Comparison of ENCODE assay signal across 27 mouse cellular contexts in the genomic region with DNA sequence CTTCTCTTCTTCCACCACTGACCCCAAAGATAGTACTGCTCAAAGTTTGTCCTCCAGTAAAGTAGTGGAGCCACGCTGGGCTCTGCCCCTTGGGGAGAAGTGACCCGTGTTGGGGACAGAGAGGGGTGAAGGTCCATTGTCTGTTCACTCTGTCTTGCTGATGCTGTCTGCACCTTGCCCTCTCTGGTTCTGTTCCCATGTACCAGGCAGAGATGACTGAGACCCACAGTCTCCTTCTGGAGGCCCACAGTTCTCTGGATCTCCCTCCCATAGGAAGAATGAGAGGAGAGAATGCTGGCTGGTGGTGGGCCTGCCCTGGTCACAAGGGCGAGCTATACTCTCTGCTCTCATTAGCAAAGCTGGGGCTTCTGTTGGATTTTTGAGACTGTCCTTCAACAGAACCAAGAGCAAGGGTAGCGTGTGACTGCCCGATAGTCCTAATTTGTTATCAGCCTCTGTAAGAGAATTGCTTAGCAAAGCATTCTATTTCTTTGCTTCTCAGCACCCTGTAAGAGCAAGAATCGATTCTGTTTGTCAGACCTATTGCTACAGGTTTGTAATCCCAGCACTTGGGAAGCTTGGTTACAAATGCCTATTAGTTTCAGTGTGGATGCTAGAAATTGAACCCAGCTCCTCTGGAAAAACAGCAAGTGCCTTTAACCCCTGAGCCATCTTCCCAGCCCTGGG. TPM values are rescaled to one million over a fixed set of nuclear protein-coding genes. Genes with fewer than 3 reads are reported as not detected.
DNase-seq lines count a peak whose midpoint lies in the region; ATAC-seq and TF ChIP-seq lines count a peak whose summit lies in the region.
"Had no signal": no experiment of that assay in that cellular context is flagged by ENCODE, and none has a peak within 500 bp of the region (broad histone marks: within the 10 kb centered on the region; RNA-seq: fewer than 3 reads in every experiment).

No protein-coding gene starts in this region.

- no peak for TF ChIP-seq EP300 in liver, postnatal 0 days (IDR thresholded peaks at IDR 0.05; ENCODE audit: low read depth)

- H3K4me2 ChIP-seq in embryonic facial prominence, embryonic 12.5 days (replicated peaks) = no peak overlapping the region
- H3K4me2 ChIP-seq in heart, embryonic 15.5 days = no peak overlapping the region
- H3K4me2 ChIP-seq in liver, postnatal 0 days (ENCODE audit: low read depth, low read length) = no peak overlapping the region
- H3K4me2 ChIP-seq in kidney, postnatal 0 days (ENCODE audit: low read length) = no peak overlapping the region
- H3K4me2 ChIP-seq: embryonic facial prominence, embryonic 13.5 days; forebrain, embryonic 13.5 days; heart, embryonic 11.5 days; liver, embryonic 15.5 days; lung, embryonic 15.5 days; neural tube, embryonic 15.5 days; stomach, embryonic 15.5 days had no signal

- ATAC-seq in embryonic facial prominence, embryonic 12.5 days (ENCODE audit: insufficient number of reproducible peaks, insufficient read depth, low FRiP score, low TSS enrichment) = 0 out of 2 replicates have a peak, but pooled peaks have one; percentile 23
- no peak for ATAC-seq in heart, embryonic 15.5 days (replicated peaks; ENCODE audit: insufficient number of reproducible peaks, insufficient read depth, low FRiP score, low read depth)
- ATAC-seq in liver, postnatal 0 days = no peak
- ATAC-seq in kidney, postnatal 0 days (replicated peaks; ENCODE audit: low FRiP score, low read depth) = 0 out of 2 replicates have a peak, but pooled peaks have one; percentile 9
- ATAC-seq in megakaryocyte-erythroid progenitor cell, adult 5-6 weeks (replicated peaks; ENCODE audit: low FRiP score, low TSS enrichment, poor library complexity, severe bottlenecking) = no peak
- ATAC-seq: forebrain, embryonic 13.5 days; hindbrain, embryonic 16.5 days had no signal

- no peak overlapping the region for H3K4me3 ChIP-seq in embryonic facial prominence, embryonic 12.5 days
- no peak overlapping the region for H3K4me3 ChIP-seq in embryonic facial prominence, embryonic 10.5 days
- no peak overlapping the region for H3K4me3 ChIP-seq in heart, embryonic 15.5 days
- H3K4me3 ChIP-seq in liver, adult 2 months (ENCODE audit: insufficient read depth, low read depth, low read length) = no peak overlapping the region
- H3K4me3 ChIP-seq in liver, postnatal 0 days (ENCODE audit: low read depth, low read length) = no peak overlapping the region
- no peak overlapping the region for H3K4me3 ChIP-seq in kidney, postnatal 0 days (replicated peaks; ENCODE audit: low read depth, low read length)
- H3K4me3 ChIP-seq: embryonic facial prominence, embryonic 13.5 days; forebrain, embryonic 13.5 days; liver, embryonic 15.5 days; lung, embryonic 15.5 days; neural tube, embryonic 15.5 days; stomach, embryonic 15.5 days had no signal

- WGBS in embryonic facial prominence, embryonic 12.5 days = 84% methylated on average over 6 of the region's 6 CpGs
- WGBS in embryonic facial prominence, embryonic 10.5 days = 88% methylated on average over 6 of the region's 6 CpGs
- WGBS in heart, embryonic 15.5 days = 77% methylated on average over 6 of the region's 6 CpGs
- 27% methylated on average over 6 of the region's 6 CpGs for WGBS in liver, adult 2 months
- WGBS in liver, postnatal 0 days (ENCODE audit: insufficient replicate concordance) = 67% methylated on average over 6 of the region's 6 CpGs
- WGBS in kidney, postnatal 0 days = 72% methylated on average over 6 of the region's 6 CpGs

- TF ChIP-seq CTCF in liver, adult 2 months (IDR thresholded peaks at IDR 0.05; ENCODE audit: low read depth, low read length) = no peak
- no peak for TF ChIP-seq CTCF in liver, postnatal 0 days (IDR thresholded peaks at IDR 0.05; ENCODE audit: low read depth)
- TF ChIP-seq CTCF in kidney, postnatal 0 days (IDR thresholded peaks at IDR 0.05; ENCODE audit: low read depth) = no peak

- no peaks in the 10 kb centered on the region for H3K4me1 ChIP-seq in embryonic facial prominence, embryonic 12.5 days
- H3K4me1 ChIP-seq in embryonic facial prominence, embryonic 10.5 days = peaks cover 10% of the 10 kb centered on the region; the same call in 1 of the 2 replicates
- peaks cover 21% of the 10 kb centered on the region for H3K4me1 ChIP-seq in heart, embryonic 15.5 days (replicated peaks)
- peaks cover 36% of the 10 kb centered on the region for H3K4me1 ChIP-seq in liver, adult 2 months (ENCODE audit: control insufficient read depth, insufficient read depth, low read length)
- H3K4me1 ChIP-seq in liver, postnatal 0 days (ENCODE audit: insufficient read depth) = peaks cover 5% of the 10 kb centered on the region; the same call in 1 of the 2 replicates
- H3K4me1 ChIP-seq in kidney, postnatal 0 days (replicated peaks; ENCODE audit: insufficient read depth, low read length) = 0 out of 2 replicates have a peak, but pooled peaks cover 3% of the 10 kb centered on the region
- H3K4me1 ChIP-seq: embryonic facial prominence, embryonic 13.5 days; liver, embryonic 15.5 days; lung, embryonic 15.5 days; stomach, embryonic 15.5 days had no signal

- H3K79me2 ChIP-seq in liver, adult 2 months (ENCODE audit: control insufficient read depth, insufficient read depth, low read length) = no peaks in the 10 kb centered on the region

- no peak overlapping the region for H3K27ac ChIP-seq in embryonic facial prominence, embryonic 12.5 days
- H3K27ac ChIP-seq in embryonic facial prominence, embryonic 10.5 days (replicated peaks) = no peak overlapping the region
- H3K27ac ChIP-seq in heart, embryonic 15.5 days = peak overlapping the region; percentile 46
- peak overlapping the region; percentile 100 for H3K27ac ChIP-seq in liver, adult 2 months (replicated peaks; ENCODE audit: insufficient read depth, low read depth, low read length)
- no peak overlapping the region for H3K27ac ChIP-seq in liver, postnatal 0 days (ENCODE audit: low read depth)
- no peak overlapping the region for H3K27ac ChIP-seq in kidney, postnatal 0 days
- H3K27ac ChIP-seq: embryonic facial prominence, embryonic 13.5 days; forebrain, embryonic 13.5 days; liver, embryonic 15.5 days; lung, embryonic 15.5 days; neural tube, embryonic 15.5 days; stomach, embryonic 15.5 days had no signal

- TF ChIP-seq POLR2A in liver, adult 2 months (IDR thresholded peaks at IDR 0.05; ENCODE audit: extremely low read depth, insufficient read depth, low read length) = no peak

- H3K9me3 ChIP-seq in embryonic facial prominence, embryonic 12.5 days = no peaks in the 10 kb centered on the region
- no peaks in the 10 kb centered on the region for H3K9me3 ChIP-seq in embryonic facial prominence, embryonic 10.5 days
- no peaks in the 10 kb centered on the region for H3K9me3 ChIP-seq in heart, embryonic 15.5 days (replicated peaks)
- H3K9me3 ChIP-seq in liver, postnatal 0 days (ENCODE audit: low read length) = no peaks in the 10 kb centered on the region
- no peaks in the 10 kb centered on the region for H3K9me3 ChIP-seq in kidney, postnatal 0 days (replicated peaks; ENCODE audit: low read length)
- H3K9me3 ChIP-seq: embryonic facial prominence, embryonic 13.5 days; forebrain, embryonic 13.5 days; liver, embryonic 15.5 days; lung, embryonic 15.5 days; neural tube, embryonic 15.5 days; stomach, embryonic 15.5 days had no signal

- intact Hi-C loops in heart, postnatal 14 days (cut with DNase I) = no loop called here

- H3K36me3 ChIP-seq in embryonic facial prominence, embryonic 12.5 days = no peaks in the 10 kb centered on the region
- H3K36me3 ChIP-seq in embryonic facial prominence, embryonic 10.5 days (replicated peaks) = no peaks in the 10 kb centered on the region
- H3K36me3 ChIP-seq in heart, embryonic 15.5 days = no peaks in the 10 kb centered on the region
- no peaks in the 10 kb centered on the region for H3K36me3 ChIP-seq in liver, adult 2 months (ENCODE audit: control insufficient read depth, insufficient read depth, low read length)
- H3K36me3 ChIP-seq in liver, postnatal 0 days (replicated peaks; ENCODE audit: insufficient read depth, low read length) = no peaks in the 10 kb centered on the region
- H3K36me3 ChIP-seq in kidney, postnatal 0 days (ENCODE audit: insufficient read depth, low read length) = no peaks in the 10 kb centered on the region
- H3K36me3 ChIP-seq: embryonic facial prominence, embryonic 13.5 days; liver, embryonic 15.5 days; lung, embryonic 15.5 days; neural tube, embryonic 15.5 days; stomach, embryonic 15.5 days had no signal

- no peak overlapping the region for H3K9ac ChIP-seq in embryonic facial prominence, embryonic 12.5 days
- H3K9ac ChIP-seq in heart, embryonic 15.5 days = no peak overlapping the region
- H3K9ac ChIP-seq in liver, adult 2 months (ENCODE audit: low read depth, low read length) = peak overlapping the region; percentile 78
- H3K9ac ChIP-seq in liver, postnatal 0 days (replicated peaks) = no peak overlapping the region
- no peak overlapping the region for H3K9ac ChIP-seq in kidney, postnatal 0 days (ENCODE audit: low read depth, low read length)
- H3K9ac ChIP-seq: embryonic facial prominence, embryonic 13.5 days; forebrain, embryonic 13.5 days; liver, embryonic 15.5 days; lung, embryonic 15.5 days; neural tube, embryonic 15.5 days; stomach, embryonic 15.5 days had no signal

- no peak for DNase-seq in embryonic facial prominence, embryonic 10.5 days (ENCODE audit: low spot score)
- DNase-seq in heart, postnatal 14 days = no peak
- DNase-seq in liver, adult 2 months (ENCODE audit: extremely low read depth, low read depth, low spot score) = peak; percentile 96
- no peak for DNase-seq in liver, postnatal 0 days
- DNase-seq in kidney, postnatal 0 days (ENCODE audit: low spot score) = no peak
- DNase-seq: adrenal gland, adult 8-10 months; cerebellum, adult 11 months; cerebellum, adult 9-10 months; cerebellum, postnatal 36 days; gastrocnemius, postnatal 14 days; liver; midbrain, embryonic 14.5 days; right cerebral cortex, postnatal 25 days; thymus, adult 18-20 months; thymus, postnatal 25 days had no signal

- H3K27me3 ChIP-seq in embryonic facial prominence, embryonic 12.5 days = no peaks in the 10 kb centered on the region
- H3K27me3 ChIP-seq in embryonic facial prominence, embryonic 10.5 days (replicated peaks; ENCODE audit: low read depth, poor library complexity, severe bottlenecking) = no peaks in the 10 kb centered on the region
- H3K27me3 ChIP-seq in heart, embryonic 15.5 days = no peaks in the 10 kb centered on the region
- H3K27me3 ChIP-seq in liver, adult 2 months (ENCODE audit: control insufficient read depth, insufficient read depth, low read length) = no peaks in the 10 kb centered on the region
- H3K27me3 ChIP-seq in liver, postnatal 0 days (ENCODE audit: insufficient read depth, low read length) = no peaks in the 10 kb centered on the region
- no peaks in the 10 kb centered on the region for H3K27me3 ChIP-seq in kidney, postnatal 0 days (ENCODE audit: insufficient read depth, low read length)
- H3K27me3 ChIP-seq: CH12.LX; embryonic facial prominence, embryonic 13.5 days; forebrain, embryonic 13.5 days; liver, embryonic 15.5 days; lung, embryonic 15.5 days; neural tube, embryonic 15.5 days; stomach, embryonic 15.5 days had no signal

RNA-seq across cellular contexts. Expression of a gene that starts 29.2 kb away (rescaled TPM):
- 13.4 and 14.0 TPM in 2 replicates for polyA plus RNA-seq in embryonic facial prominence, embryonic 12.5 days (2016; fragmentation: Nextera tagmentation; extraction: Ambion mirVana)
- polyA plus RNA-seq in embryonic facial prominence, embryonic 10.5 days (2016; fragmentation: Nextera tagmentation; extraction: Ambion mirVana) = 6.6 and 8.6 TPM in 2 replicates
- 11.2 and 11.4 TPM in 2 replicates for polyA plus RNA-seq in heart, embryonic 15.5 days (2015; fragmentation: Nextera tagmentation; extraction: Ambion mirVana)
- 10 to 100 TPM; 26.7 to 36.3 TPM for total RNA-seq in heart, postnatal 14 days (2021)
- 67.5 and 116 TPM in 2 replicates for total RNA-seq in liver, adult 2 months (2014; rRNA removed)
- 14.5 and 23.1 TPM in 2 replicates for polyA plus RNA-seq in liver, adult 2 months (2012; rRNA removed)
- 4.8 and 6.4 TPM in 2 replicates for polyA plus RNA-seq in liver, postnatal 0 days (2015; fragmentation: Nextera tagmentation; extraction: Ambion mirVana)
- 15.4 and 15.7 TPM in 2 replicates for polyA plus RNA-seq in kidney, postnatal 0 days (2015; fragmentation: Nextera tagmentation; extraction: Ambion mirVana)
- total RNA-seq in megakaryocyte-erythroid progenitor cell, adult 5-6 weeks (2014; fragmentation: Nextera tagmentation) = 2.6 and 9.3 TPM in 2 replicates
- 5.7 and 6.3 TPM in 2 replicates for total RNA-seq in megakaryocyte-erythroid progenitor cell, adult 5-6 weeks (2017)

Comparison
In these comparisons a context has a peak if more than half of its experiments do, and no peak if none do; other contexts are left out.
1. H3K27ac ChIP-seq: peak in heart, embryonic 15.5 days (single experiment) and liver, adult 2 months (single experiment); none in embryonic facial prominence, embryonic 12.5 days (single experiment), embryonic facial prominence, embryonic 10.5 days (single experiment), liver, postnatal 0 days (single experiment) and kidney, postnatal 0 days (single experiment).
2. ATAC-seq: peak in embryonic facial prominence, embryonic 12.5 days (single experiment) and kidney, postnatal 0 days (single experiment); none in heart, embryonic 15.5 days (single experiment), liver, postnatal 0 days (single experiment) and megakaryocyte-erythroid progenitor cell, adult 5-6 weeks (single experiment).